Mouse (Mus musculus) C2C12 (cell line): Measurements from ENCODE around the gene Zfp212. TPM values are rescaled to one million over a fixed set of nuclear protein-coding genes. Genes with fewer than 3 reads are reported as not detected.

ENCODE experiments used
- H3K27me3 ChIP-seq: one replicate; pipeline ENCODE4 v1.6.1; 2011; ENCODE audit not compliant: control insufficient read depth, insufficient read depth, insufficient read length
- H3K36me3 ChIP-seq: one replicate; pipeline ENCODE4 v1.6.1; 2011; ENCODE audit not compliant: control insufficient read depth, insufficient read depth
- H3K4me3 ChIP-seq: one replicate; pipeline ENCODE4 v1.5.1; 2011; ENCODE audit warnings: mild to moderate bottlenecking, control low read depth; ENCODE audit not compliant: poor library complexity, insufficient read depth, severe bottlenecking
- H3K79me2 ChIP-seq: one replicate; pipeline ENCODE4 v1.6.1; 2011; ENCODE audit not compliant: control insufficient read depth, insufficient read depth
- H3K79me3 ChIP-seq: one replicate; pipeline ENCODE4 v1.6.1; 2011; ENCODE audit warnings: low read depth, control low read depth
- H3ac ChIP-seq: one replicate; pipeline ENCODE3; 2011; ENCODE audit warnings: low read depth; ENCODE audit not compliant: control insufficient read depth, insufficient read length
- CEBPB ChIP-seq: IDR thresholded peaks from one replicate; pipeline ENCODE4 v1.6.1; 2011; ENCODE audit warnings: low read depth, mild to moderate bottlenecking, control low read depth, moderate library complexity
- CTCF ChIP-seq: IDR thresholded peaks from one replicate; pipeline ENCODE4 v1.5.1; 2011; ENCODE audit not compliant: control insufficient read depth, insufficient read depth, insufficient read length
- FOSL1 ChIP-seq: IDR thresholded peaks from one replicate; pipeline ENCODE4 v1.8.0; 2011; ENCODE audit warnings: mild to moderate bottlenecking, low read length; ENCODE audit not compliant: poor library complexity, insufficient read depth, severe bottlenecking
- MAX ChIP-seq: IDR thresholded peaks from one replicate; pipeline ENCODE4 v1.6.1; 2011; ENCODE audit warnings: mild to moderate bottlenecking, control low read depth
- MYOD1 ChIP-seq: IDR thresholded peaks from one replicate; pipeline ENCODE4 v1.6.1; 2011; ENCODE audit warnings: low read depth; ENCODE audit not compliant: control insufficient read depth, insufficient read length
- MYOG ChIP-seq: IDR thresholded peaks from one replicate; pipeline ENCODE4 v1.6.1; 2011; ENCODE audit not compliant: control insufficient read depth, insufficient read length; ENCODE audit errors: extremely low read depth
- USF1 ChIP-seq: IDR thresholded peaks from one replicate; pipeline ENCODE4 v1.6.1; 2011; ENCODE audit warnings: low read depth, mild to moderate bottlenecking, control low read depth, moderate library complexity
- long read RNA-seq, 2 experiments: library from polyadenylated mRNA; unstranded; transcript quantifications; one replicate each; pipeline ENCODE4 v2.0.0; 2019 to 2020
- polyA plus RNA-seq: library from polyadenylated mRNA; unstranded; fragments of >200 nt; fragmentation: generic; extraction: Trizol; gene quantifications from one replicate; pipeline ENCODE4 v1.2.1, GENCODE M21; 2012; ENCODE audit warnings: missing spikeins

Gene Zfp212
- polyA plus RNA-seq: 10.0 TPM
- long read RNA-seq, experiment 1, partial matches to known transcripts: 0 of 3 reads
- long read RNA-seq, experiment 1, other reads (novel, unspliced or antisense): 1 of 3 reads
- long read RNA-seq, experiment 2, transcript Zfp212-201 (5 exons, 2,801 nt): major isoform, 119 of 137 reads
- long read RNA-seq, experiment 2, partial matches to known transcripts: 3 of 137 reads
- long read RNA-seq, experiment 2, other reads (novel, unspliced or antisense): 15 of 137 reads

GRCm38 (mm10) chr6:47920447-47921340, at the start of gene Zfp212:
Zfp212 (plus strand) TSS chr6:47920476.
- H3K4me3 ChIP-seq: peak within 1 kb of the TSS; percentile 71
- TF ChIP-seq USF1 (no peak), CEBPB (peak; percentile 42), MAX (peak; percentile 33), CTCF (peak; percentile 41), MYOG (no peak), MYOD1 (no peak), FOSL1 (no peak)
- peaks cover 51% of the 10 kb centered on the region for H3K79me2 ChIP-seq
- peaks cover 3% of the 10 kb centered on the region for H3K36me3 ChIP-seq
- peak within 1 kb of the TSS; percentile 99 for H3ac ChIP-seq
- H3K27me3 ChIP-seq: no peaks in the 10 kb centered on the region
- H3K79me3 ChIP-seq: peaks cover 46% of the 10 kb centered on the region

GRCm38 (mm10) chr6:47872266-47872665, 48.0 kb upstream of the Zfp212 start:
- Histone ChIP-seq H3ac (no peak overlapping the region), H3K36me3 (peaks cover 5% of the 10 kb centered on the region), H3K79me3 (no peaks in the 10 kb centered on the region), H3K4me3 (no peak overlapping the region), H3K79me2 (no peaks in the 10 kb centered on the region), H3K27me3 (no peaks in the 10 kb centered on the region)
- no peak for TF ChIP-seq USF1
- TF ChIP-seq MYOG: no peak
- no peak for TF ChIP-seq CEBPB
- no peak for TF ChIP-seq MYOD1
- no peak for TF ChIP-seq FOSL1

GRCm38 (mm10) chr6:47877058-47877457, 43.2 kb upstream of the Zfp212 start, which contains the start of gene Zfp282:
Zfp282 (plus strand) TSS chr6:47877204.
- no peak for TF ChIP-seq USF1
- TF ChIP-seq CEBPB: no peak
- peak within 1 kb of the TSS; percentile 97 for H3ac ChIP-seq
- peaks cover 26% of the 10 kb centered on the region for H3K36me3 ChIP-seq
- no peaks in the 10 kb centered on the region for H3K27me3 ChIP-seq
- peaks cover 16% of the 10 kb centered on the region for H3K79me3 ChIP-seq
- H3K4me3 ChIP-seq: peak within 1 kb of the TSS; percentile 76
- peaks cover 40% of the 10 kb centered on the region for H3K79me2 ChIP-seq

- peak overlapping the region; percentile 76 for H3K4me3 ChIP-seq
- peak overlapping the region; percentile 97 for H3ac ChIP-seq
- no peaks in the 10 kb centered on the region for H3K27me3 ChIP-seq
- TF ChIP-seq CTCF (peak; percentile 56), MYOD1 (no peak)
- H3K36me3 ChIP-seq: peaks cover 31% of the 10 kb centered on the region
- peaks cover 18% of the 10 kb centered on the region for H3K79me3 ChIP-seq
- peaks cover 44% of the 10 kb centered on the region for H3K79me2 ChIP-seq
Measured at GRCm38 (mm10) chr6:47877461-47878132, 42.7 kb upstream of the Zfp212 start.

- Histone ChIP-seq H3K79me3 (peaks cover 18% of the 10 kb centered on the region), H3K79me2 (peaks cover 50% of the 10 kb centered on the region), H3K27me3 (no peaks in the 10 kb centered on the region), H3K36me3 (peaks cover 36% of the 10 kb centered on the region), H3K4me3 (peak overlapping the region; percentile 76), H3ac (peak overlapping the region; percentile 97)
- TF ChIP-seq CEBPB (no peak), MAX (no peak), MYOG (no peak), FOSL1 (no peak), CTCF (no peak), MYOD1 (no peak), USF1 (no peak)
Measured at GRCm38 (mm10) chr6:47878133-47878514, 42.2 kb upstream of the Zfp212 start.

- Histone ChIP-seq H3K79me3 (peaks cover 20% of the 10 kb centered on the region), H3K27me3 (no peaks in the 10 kb centered on the region), H3K4me3 (peak overlapping the region; percentile 76), H3K36me3 (peaks cover 40% of the 10 kb centered on the region), H3K79me2 (peaks cover 54% of the 10 kb centered on the region), H3ac (peak overlapping the region; percentile 97)
- no peak for TF ChIP-seq FOSL1
- no peak for TF ChIP-seq USF1
- TF ChIP-seq MAX: no peak
- TF ChIP-seq CEBPB: no peak
- no peak for TF ChIP-seq MYOD1
- TF ChIP-seq MYOG: no peak
- TF ChIP-seq CTCF: no peak
Measured at GRCm38 (mm10) chr6:47878593-47878992, 41.7 kb upstream of the Zfp212 start.
